Mouse (Mus musculus) cortical plate, adult 2 months (tissue): ENCODE data around the gene Sult6b2.

Experiments
- CTCF ChIP-seq: fragments of 200-500 bp; IDR thresholded peaks from 2 replicates; pipeline ENCODE4 v1.5.1; 2011; ENCODE audit warnings: mild to moderate bottlenecking, control low read depth, low read length; ENCODE audit not compliant: insufficient read depth; ENCODE audit errors: extremely low read depth
- POLR2A ChIP-seq: fragments of 200-500 bp; IDR thresholded peaks from 2 replicates; pipeline ENCODE4 v1.6.1; 2011; ENCODE audit warnings: mild to moderate bottlenecking, low read length, control low read depth; ENCODE audit not compliant: insufficient read depth; ENCODE audit errors: extremely low read depth

- TF ChIP-seq POLR2A (no peak), CTCF (no peak)
Measured at GRCm38 (mm10) chr6:142769896-142770295, 34.4 kb downstream of the Sult6b2 start.
